Mouse (Mus musculus) bone marrow, adult 2 months (tissue): ENCODE measurements around the gene Ptgdr2. TPM values are rescaled to one million over a fixed set of nuclear protein-coding genes. Genes with fewer than 3 reads are reported as not detected.

ENCODE experiments used
- H3K27ac ChIP-seq: fragments of 200-500 bp; 2 replicates; pipeline ENCODE4 v1.5.1; 2012; ENCODE audit warnings: low read depth, mild to moderate bottlenecking, control low read depth, inconsistent platforms, low read length; ENCODE audit not compliant: control insufficient read depth, poor library complexity, insufficient read depth
- H3K4me1 ChIP-seq: fragments of 200-500 bp; 2 replicates; pipeline ENCODE4 v1.6.1; 2011; ENCODE audit warnings: low read length; ENCODE audit not compliant: control insufficient read depth, insufficient read depth
- H3K4me3 ChIP-seq: fragments of 200-500 bp; replicated peaks from 2 replicates; pipeline ENCODE3; 2011; ENCODE audit warnings: mild to moderate bottlenecking, low read depth, low read length, control low read depth; ENCODE audit not compliant: control insufficient read depth
- CTCF ChIP-seq: fragments of 200-500 bp; IDR thresholded peaks from 2 replicates; pipeline ENCODE4 v1.5.1; 2011; ENCODE audit warnings: low read length, control low read depth; ENCODE audit not compliant: control insufficient read depth, insufficient read depth
- POLR2A ChIP-seq: fragments of 200-500 bp; IDR thresholded peaks from 2 replicates; pipeline ENCODE4 v1.6.1; 2011; ENCODE audit warnings: low read depth, mild to moderate bottlenecking, control low read depth, low read length, borderline replicate concordance; ENCODE audit not compliant: control insufficient read depth
- WGBS: fragments of 180-500 bp; shearing (Covaris S2); methylation state at CpG from one replicate; pipeline ENCODE4 v1.1.7; 2018; 5-methylcytosine and 5-hydroxymethylcytosine counted together
- polyA plus RNA-seq: library from polyadenylated mRNA; stranded (reverse); fragments of >200 nt; gene quantifications from 2 replicates; pipeline ENCODE4 v1.2.4, GENCODE M21; 2011; ENCODE audit warnings: low replicate concordance; ENCODE audit not compliant: missing spikeins, insufficient read depth, insufficient read length

The Ptgdr2 gene
- polyA plus RNA-seq, 1 experiment = not detected

- WGBS = 83% methylated on average over 13 of the region's 13 CpGs
- H3K4me3 ChIP-seq = no peak overlapping the region
- no peak overlapping the region for H3K27ac ChIP-seq
- peaks cover 6% of the 10 kb centered on the region; the same call in 1 of the 2 replicates for H3K4me1 ChIP-seq
- TF ChIP-seq POLR2A (no peak), CTCF (no peak)
Observed at GRCm38 (mm10) chr19:10984551-10984950, 47.6 kb downstream of the Ptgdr2 start.

- no peak for TF ChIP-seq CTCF
- no peak for TF ChIP-seq POLR2A
- no peak overlapping the region for H3K4me3 ChIP-seq
- 90% methylated on average over 4 of the region's 4 CpGs for WGBS
Observed at GRCm38 (mm10) chr19:10985889-10986288, 48.9 kb downstream of the Ptgdr2 start.

GRCm38 (mm10) chr19:10988563-10988962, 51.6 kb downstream of the Ptgdr2 start:
- TF ChIP-seq POLR2A (no peak), CTCF (no peak)
- no peak overlapping the region for H3K4me3 ChIP-seq
- 84% methylated on average over 1 of the region's 1 CpGs for WGBS

More at GRCm38 (mm10) chr19:10985889-10986288, 48.9 kb downstream of the Ptgdr2 start:
- peaks cover 2% of the 10 kb centered on the region; the same call in 1 of the 2 replicates for H3K4me1 ChIP-seq
- H3K27ac ChIP-seq = no peak overlapping the region

GRCm38 (mm10) chr19:10990751-10991150, 53.8 kb downstream of the Ptgdr2 start:
- Histone ChIP-seq H3K4me3 (no peak overlapping the region), H3K27ac (no peak overlapping the region), H3K4me1 (no peaks in the 10 kb centered on the region)
- WGBS = 85% methylated on average over 1 of the region's 1 CpGs
- TF ChIP-seq CTCF (no peak), POLR2A (no peak)

More at GRCm38 (mm10) chr19:10988563-10988962, 51.6 kb downstream of the Ptgdr2 start:
- no peaks in the 10 kb centered on the region for H3K4me1 ChIP-seq
- H3K27ac ChIP-seq = no peak overlapping the region

- no peaks in the 10 kb centered on the region for H3K4me1 ChIP-seq
- TF ChIP-seq POLR2A (no peak), CTCF (no peak)
- H3K4me3 ChIP-seq = no peak overlapping the region
- H3K27ac ChIP-seq = no peak overlapping the region
Observed at GRCm38 (mm10) chr19:10991911-10992310, 55.0 kb downstream of the Ptgdr2 start.

Other genes starting within 250 kb of the Ptgdr2 start
- 14.4 and 29.5 TPM in 2 replicates for gene Vps37c, start 248.4 kb upstream of the Ptgdr2 start, polyA plus RNA-seq
- 1.1 and 2.2 TPM in 2 replicates for gene Cd5, start 198.2 kb upstream of the Ptgdr2 start, polyA plus RNA-seq
- gene Cd6, start 107.1 kb upstream of the Ptgdr2 start, polyA plus RNA-seq = 2.1 TPM in 2 replicates
- 9.5 and 19.7 TPM in 2 replicates for gene Slc15a3, start 97.4 kb upstream of the Ptgdr2 start, polyA plus RNA-seq
- 1.4 TPM in 1 of 2 replicates, not detected in the other for gene Tmem132a, start 67.2 kb upstream of the Ptgdr2 start, polyA plus RNA-seq
- gene Tmem109, start 55.2 kb upstream of the Ptgdr2 start, polyA plus RNA-seq = 5.1 and 11.5 TPM in 2 replicates
- gene Prpf19, start 41.9 kb upstream of the Ptgdr2 start, polyA plus RNA-seq = 24.2 and 58.3 TPM in 2 replicates
- gene Zp1, start 16.5 kb upstream of the Ptgdr2 start, polyA plus RNA-seq = not detected in 2 replicates
- 4.4 and 5.8 TPM in 2 replicates for gene Ccdc86, start 12.1 kb downstream of the Ptgdr2 start, polyA plus RNA-seq
- gene Ms4a10, start 37.5 kb downstream of the Ptgdr2 start, polyA plus RNA-seq = not detected in 2 replicates
- not detected in 2 replicates for gene Ms4a15, start 56.1 kb downstream of the Ptgdr2 start, polyA plus RNA-seq
- not detected in 2 replicates for gene Ms4a18, start 80.9 kb downstream of the Ptgdr2 start, polyA plus RNA-seq
- 7.3 and 12.7 TPM in 2 replicates for gene Ms4a8a, start 143.9 kb downstream of the Ptgdr2 start, polyA plus RNA-seq
- gene 1700017D01Rik, start 193.7 kb downstream of the Ptgdr2 start, polyA plus RNA-seq = not detected in 2 replicates
- not detected in 2 replicates for gene 1700025F22Rik, start 228.2 kb downstream of the Ptgdr2 start, polyA plus RNA-seq